Mouse (Mus musculus) midbrain, embryonic 14.5 days (tissue): Measurements from ENCODE around the gene Dusp6. TPM values are rescaled to one million over a fixed set of nuclear protein-coding genes. Genes with fewer than 3 reads are reported as not detected.
"Not testable (repeated sequence)": the region's sequence is repeated elsewhere in the genome, so short reads cannot be mapped to it uniquely, and the experiment has no call there.

ENCODE experiments used
- ATAC-seq: fragments of 200-750 bp; cut with Nextera tagmentation; 2 replicates; pipeline ENCODE4 v1.8.0; 2017; ENCODE audit warnings: moderate number of reproducible peaks, moderate library complexity; ENCODE audit not compliant: low FRiP score, low TSS enrichment
- DNase-seq: peaks from one replicate; pipeline ENCODE4 v3.0.0-alpha.2; 2015
- H3K27ac ChIP-seq: fragments of 300-500 bp; sonication (generic); replicated peaks from 2 replicates; pipeline ENCODE4 v1.5.1; 2014; ENCODE audit warnings: mild to moderate bottlenecking, low read depth, low read length, moderate library complexity
- H3K27me3 ChIP-seq: fragments of 300-500 bp; sonication (generic); 2 replicates; pipeline ENCODE4 v1.6.1; 2014; ENCODE audit warnings: low read length, control low read depth, mixed read lengths; ENCODE audit not compliant: control insufficient read depth, insufficient read depth
- H3K36me3 ChIP-seq: fragments of 300-500 bp; sonication (generic); 2 replicates; pipeline ENCODE4 v1.6.1; 2014; ENCODE audit warnings: low read length, control low read depth; ENCODE audit not compliant: control insufficient read depth, insufficient read depth
- H3K4me1 ChIP-seq: fragments of 300-500 bp; sonication (generic); 2 replicates; pipeline ENCODE4 v1.6.1; 2014; ENCODE audit warnings: mild to moderate bottlenecking, antibody characterized with exemption, low read length, control low read depth; ENCODE audit not compliant: control insufficient read depth, insufficient read depth
- H3K4me2 ChIP-seq: fragments of 300-500 bp; sonication (generic); 2 replicates; pipeline ENCODE4 v1.6.1; 2014; ENCODE audit warnings: mild to moderate bottlenecking, low read length, moderate library complexity
- H3K4me3 ChIP-seq: fragments of 300-500 bp; sonication (generic); replicated peaks from 2 replicates; pipeline ENCODE4 v1.5.1; 2014; ENCODE audit warnings: low read depth, low read length
- H3K9ac ChIP-seq: fragments of 300-500 bp; sonication (generic); replicated peaks from 2 replicates; pipeline ENCODE4 v1.6.1; 2014; ENCODE audit warnings: mild to moderate bottlenecking, low read length, moderate library complexity
- H3K9me3 ChIP-seq: fragments of 300-500 bp; sonication (generic); 2 replicates; pipeline ENCODE4 v1.6.1; 2016; ENCODE audit warnings: low read length, control low read depth, mixed read lengths; ENCODE audit not compliant: control insufficient read depth
- WGBS: fragments of 180-500 bp; shearing (Covaris S2); extraction: QIAGEN DNeasy Blood & Tissue Kit; methylation state at CpG from one replicate; pipeline ENCODE4 v1.1.7; 2014; 5-methylcytosine and 5-hydroxymethylcytosine counted together
- polyA plus RNA-seq: library from polyadenylated mRNA; unstranded; fragments of >200 nt; fragmentation: Nextera tagmentation; extraction: Ambion mirVana; gene quantifications from 2 replicates; pipeline ENCODE4 v1.2.1, GENCODE M21; 2014

Dusp6 gene
- polyA plus RNA-seq, result 20.7 and 25.4 TPM in 2 replicates

DNA sequence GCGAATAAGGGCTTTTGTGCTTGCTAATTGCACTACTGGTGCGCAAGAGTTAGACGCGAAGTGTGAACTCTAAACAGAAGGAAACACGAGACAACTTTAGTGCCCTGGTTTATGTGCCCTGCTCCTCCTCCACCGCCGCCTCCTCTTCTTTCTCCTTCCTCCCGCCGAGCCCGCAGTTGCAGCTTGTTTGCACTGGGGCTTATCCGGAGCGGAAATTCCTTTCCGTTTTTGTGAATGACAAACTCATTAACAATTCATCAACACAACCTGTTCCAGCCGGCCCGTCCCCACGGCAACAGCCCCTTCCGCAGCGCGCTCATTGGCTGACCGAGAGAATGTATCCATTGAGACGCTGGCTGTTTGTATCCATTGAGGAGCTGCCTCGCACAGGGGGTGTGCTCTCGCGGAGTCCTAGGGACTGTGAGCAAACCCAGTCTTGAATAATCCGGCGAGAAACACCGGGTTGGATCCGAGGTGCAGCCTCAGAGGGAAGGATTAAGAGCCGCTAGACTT lies at the start of gene Dusp6:
Gene Dusp6, plus strand, starts transcription at position 365 of the 513 bp plus-strand sequence.
- under 1% methylated on average over 29 of the region's 29 CpGs for WGBS
- H3K9me3 ChIP-seq, result no peaks in the 10 kb centered on the region

DNA sequence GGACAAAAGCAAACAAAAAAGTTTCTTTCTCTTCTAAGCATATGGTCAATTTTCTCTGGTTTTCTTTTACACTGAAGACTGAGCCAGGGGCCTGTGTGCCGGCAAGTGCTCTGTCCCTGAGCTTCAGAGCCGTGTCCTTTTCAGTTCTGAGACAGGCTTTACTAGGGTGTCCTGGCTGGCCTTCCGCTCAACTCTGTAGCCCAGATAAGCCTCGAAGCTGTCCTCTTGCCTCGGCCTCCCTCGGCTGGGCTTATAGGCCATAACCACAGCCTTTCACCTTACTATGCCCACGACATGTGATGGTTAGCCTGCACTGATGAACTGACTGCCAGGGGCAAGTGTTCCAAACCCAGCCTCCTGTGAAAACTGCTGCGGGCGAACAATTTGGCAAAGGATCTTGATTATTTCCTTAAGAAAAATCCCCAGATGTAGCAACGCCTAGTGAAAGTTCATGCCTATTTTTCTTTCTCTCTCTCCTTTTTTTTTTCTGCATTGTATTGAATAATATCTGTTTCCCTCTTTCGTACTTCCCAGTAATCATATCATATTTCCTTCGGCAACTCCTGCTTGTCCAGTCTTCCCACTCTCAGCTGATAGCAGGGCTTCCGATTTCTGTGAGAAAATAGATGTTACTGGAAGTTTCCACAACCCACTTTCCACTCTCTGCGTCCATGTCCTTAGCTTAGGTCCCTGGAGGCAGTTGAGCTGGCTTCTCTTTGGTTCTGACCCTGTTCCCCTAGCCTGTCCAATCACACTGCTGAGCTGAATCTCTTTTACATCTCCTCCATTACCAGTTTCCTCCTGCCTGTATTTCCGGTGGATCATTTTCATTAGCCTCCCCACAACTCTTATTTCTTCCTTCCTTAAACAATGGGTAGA lies 48.4 kb upstream of the Dusp6 start:
- Histone ChIP-seq H3K27me3 (no peaks in the 10 kb centered on the region), H3K9ac (no peak overlapping the region), H3K9me3 (no peaks in the 10 kb centered on the region), H3K4me3 (no peak overlapping the region), H3K27ac (no peak overlapping the region), H3K4me2 (no peak overlapping the region), H3K36me3 (no peaks in the 10 kb centered on the region), H3K4me1 (no peaks in the 10 kb centered on the region)
- WGBS, result 89% methylated on average over 15 of the region's 15 CpGs
- no peak for DNase-seq
- no peak for ATAC-seq

More for the DNA sequence above, at the start of gene Dusp6:
- Histone ChIP-seq H3K9ac (peak within 1 kb of the TSS; percentile 81), H3K27me3 (peaks cover 18% of the 10 kb centered on the region; the same call in 1 of the 2 replicates), H3K4me3 (peak within 1 kb of the TSS; percentile 60), H3K4me2 (peak within 1 kb of the TSS; percentile 93), H3K4me1 (peaks cover 28% of the 10 kb centered on the region), H3K36me3 (no peaks in the 10 kb centered on the region), H3K27ac (peak within 1 kb of the TSS; percentile 88)
- DNase-seq (peak; percentile 97), ATAC-seq (peak; percentile 97)

DNA sequence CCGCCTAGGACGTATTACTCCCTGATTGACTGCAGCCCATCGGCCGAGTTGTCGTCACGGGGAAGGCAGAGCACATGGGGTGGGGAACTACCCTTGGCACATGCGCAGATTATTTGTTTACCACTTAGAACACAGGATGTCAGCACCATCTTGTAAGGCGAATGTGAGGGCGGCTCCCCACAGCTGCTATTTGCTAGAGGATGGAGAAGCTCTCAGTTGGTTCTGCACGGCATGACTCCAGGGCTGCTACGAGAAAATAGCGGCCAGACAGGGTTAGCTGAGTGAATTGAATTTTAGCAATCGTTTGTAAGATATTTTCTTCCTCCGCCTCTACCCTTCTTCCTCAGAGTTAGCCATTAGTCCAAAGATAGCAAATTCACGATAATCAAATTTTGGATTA lies 46.5 kb upstream of the Dusp6 start:
- H3K4me1 ChIP-seq, ATAC-seq, H3K9me3 ChIP-seq, H3K4me2 ChIP-seq, H3K4me3 ChIP-seq, H3K27ac ChIP-seq, H3K36me3 ChIP-seq, H3K9ac ChIP-seq, H3K27me3 ChIP-seq, DNase-seq: not testable (repeated sequence)
- 92% methylated on average over 15 of the region's 15 CpGs for WGBS

DNA sequence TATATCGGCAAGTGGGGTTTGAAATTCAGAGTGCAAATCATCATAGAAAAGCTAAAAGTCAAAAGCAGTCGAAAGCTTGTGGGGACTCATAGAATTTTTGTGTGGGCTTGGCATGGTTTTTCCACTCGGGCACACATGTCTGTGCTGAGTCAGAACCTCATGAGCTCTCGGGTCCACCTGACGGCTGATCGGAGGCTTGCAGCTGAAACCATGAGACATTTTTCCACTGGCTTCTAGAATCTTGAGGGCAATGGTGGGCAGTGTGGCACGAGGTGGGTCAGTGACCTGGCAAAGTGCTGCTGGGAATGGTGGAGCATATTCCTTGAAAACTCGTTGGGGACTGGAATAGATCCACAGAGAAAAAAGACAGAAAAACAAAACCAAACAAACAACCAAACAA lies 41.5 kb upstream of the Dusp6 start:
- 94% methylated on average over 8 of the region's 8 CpGs for WGBS
- H3K27ac ChIP-seq, result no peak overlapping the region
- no peak overlapping the region for H3K4me3 ChIP-seq
- H3K9ac ChIP-seq, result no peak overlapping the region
- no peaks in the 10 kb centered on the region for H3K27me3 ChIP-seq
- H3K9me3 ChIP-seq, result no peaks in the 10 kb centered on the region
- ATAC-seq (no peak), DNase-seq (no peak)
- no peaks in the 10 kb centered on the region for H3K4me1 ChIP-seq
- no peak overlapping the region for H3K4me2 ChIP-seq
- no peaks in the 10 kb centered on the region for H3K36me3 ChIP-seq

DNA sequence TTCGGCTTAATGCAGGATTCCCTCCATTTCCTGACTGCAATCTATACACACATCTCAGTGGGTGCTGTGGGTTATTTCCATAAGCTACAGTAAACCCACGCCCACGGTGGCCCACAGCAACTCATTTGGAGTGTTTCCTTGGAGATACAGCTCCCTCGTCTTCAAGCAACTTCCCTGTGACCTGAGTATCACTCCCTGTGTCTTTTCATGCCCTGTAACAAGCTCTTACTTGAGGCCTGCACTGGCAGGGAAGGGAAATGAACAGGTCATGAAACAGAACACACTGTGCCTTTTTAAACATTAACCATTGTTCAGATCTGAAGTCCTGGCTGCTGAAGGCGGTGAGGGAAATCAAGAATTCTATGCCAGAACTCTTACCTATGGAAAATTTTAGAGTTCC lies 40.3 kb upstream of the Dusp6 start:
- WGBS, result 83% methylated on average over 5 of the region's 5 CpGs

DNA sequence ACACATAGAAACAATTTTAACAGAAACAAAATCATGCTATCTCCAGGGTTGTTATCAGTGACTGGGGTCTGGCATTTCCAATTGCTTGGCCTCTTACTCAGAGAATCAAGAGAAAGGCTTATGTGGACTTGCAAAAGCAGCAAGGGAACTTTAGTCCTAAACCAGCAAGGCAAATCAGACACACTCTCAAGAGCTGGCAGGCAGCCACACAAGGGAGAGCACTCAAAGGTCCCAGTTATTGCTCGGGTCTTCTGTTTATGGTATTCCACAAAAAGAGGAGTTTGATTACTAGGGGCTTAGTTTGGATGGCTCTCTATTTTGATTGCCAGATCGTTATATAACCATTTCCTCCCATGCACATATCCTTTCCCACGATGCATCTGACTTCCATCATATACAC lies 38.8 kb upstream of the Dusp6 start:
- H3K27me3 ChIP-seq, result no peaks in the 10 kb centered on the region
- H3K4me2 ChIP-seq, result no peak overlapping the region
- H3K27ac ChIP-seq, result no peak overlapping the region
- no peaks in the 10 kb centered on the region for H3K9me3 ChIP-seq
- H3K4me1 ChIP-seq, result peaks cover 7% of the 10 kb centered on the region; the same call in 1 of the 2 replicates
- DNase-seq, result no peak
- no peak overlapping the region for H3K4me3 ChIP-seq
- ATAC-seq, result no peak
- 86% methylated on average over 3 of the region's 3 CpGs for WGBS
- no peaks in the 10 kb centered on the region for H3K36me3 ChIP-seq
- no peak overlapping the region for H3K9ac ChIP-seq

More for the DNA sequence above, 40.3 kb upstream of the Dusp6 start:
- H3K9ac ChIP-seq, result no peak overlapping the region
- no peak overlapping the region for H3K4me3 ChIP-seq
- no peak overlapping the region for H3K4me2 ChIP-seq
- H3K27ac ChIP-seq, result no peak overlapping the region
- H3K36me3 ChIP-seq, result no peaks in the 10 kb centered on the region
- DNase-seq, result no peak
- no peaks in the 10 kb centered on the region for H3K9me3 ChIP-seq
- ATAC-seq, result no peak
- no peaks in the 10 kb centered on the region for H3K27me3 ChIP-seq
- no peaks in the 10 kb centered on the region for H3K4me1 ChIP-seq

DNA sequence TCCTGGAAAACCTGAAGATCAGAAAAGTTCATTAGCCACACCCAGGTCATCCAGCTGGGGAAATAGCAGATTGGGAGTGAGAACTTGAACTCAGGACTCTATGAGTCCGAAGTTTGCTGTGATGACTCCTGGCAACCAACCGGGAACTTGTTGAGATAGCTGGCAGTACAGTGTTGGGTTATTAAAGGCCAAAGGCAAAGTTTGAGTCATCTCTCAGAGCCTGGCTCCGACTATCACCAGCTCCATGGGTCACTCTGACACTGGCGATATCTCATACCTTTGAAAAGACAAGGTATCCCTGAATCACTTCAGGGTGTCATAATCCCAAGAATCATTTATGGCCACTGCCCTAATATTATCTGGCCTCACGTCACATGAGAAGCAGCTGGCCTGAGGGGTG lies 36.2 kb upstream of the Dusp6 start:
- no peak for DNase-seq
- no peaks in the 10 kb centered on the region for H3K36me3 ChIP-seq
- no peak overlapping the region for H3K4me3 ChIP-seq
- H3K4me1 ChIP-seq, result peaks cover 7% of the 10 kb centered on the region; the same call in 1 of the 2 replicates
- H3K4me2 ChIP-seq, result no peak overlapping the region
- no peak overlapping the region for H3K27ac ChIP-seq
- H3K27me3 ChIP-seq, result no peaks in the 10 kb centered on the region
- ATAC-seq, result no peak
- H3K9ac ChIP-seq, result no peak overlapping the region
- no peaks in the 10 kb centered on the region for H3K9me3 ChIP-seq
- whole genome bisulfite sequencing, result 95% methylated on average over 5 of the region's 5 CpGs

DNA sequence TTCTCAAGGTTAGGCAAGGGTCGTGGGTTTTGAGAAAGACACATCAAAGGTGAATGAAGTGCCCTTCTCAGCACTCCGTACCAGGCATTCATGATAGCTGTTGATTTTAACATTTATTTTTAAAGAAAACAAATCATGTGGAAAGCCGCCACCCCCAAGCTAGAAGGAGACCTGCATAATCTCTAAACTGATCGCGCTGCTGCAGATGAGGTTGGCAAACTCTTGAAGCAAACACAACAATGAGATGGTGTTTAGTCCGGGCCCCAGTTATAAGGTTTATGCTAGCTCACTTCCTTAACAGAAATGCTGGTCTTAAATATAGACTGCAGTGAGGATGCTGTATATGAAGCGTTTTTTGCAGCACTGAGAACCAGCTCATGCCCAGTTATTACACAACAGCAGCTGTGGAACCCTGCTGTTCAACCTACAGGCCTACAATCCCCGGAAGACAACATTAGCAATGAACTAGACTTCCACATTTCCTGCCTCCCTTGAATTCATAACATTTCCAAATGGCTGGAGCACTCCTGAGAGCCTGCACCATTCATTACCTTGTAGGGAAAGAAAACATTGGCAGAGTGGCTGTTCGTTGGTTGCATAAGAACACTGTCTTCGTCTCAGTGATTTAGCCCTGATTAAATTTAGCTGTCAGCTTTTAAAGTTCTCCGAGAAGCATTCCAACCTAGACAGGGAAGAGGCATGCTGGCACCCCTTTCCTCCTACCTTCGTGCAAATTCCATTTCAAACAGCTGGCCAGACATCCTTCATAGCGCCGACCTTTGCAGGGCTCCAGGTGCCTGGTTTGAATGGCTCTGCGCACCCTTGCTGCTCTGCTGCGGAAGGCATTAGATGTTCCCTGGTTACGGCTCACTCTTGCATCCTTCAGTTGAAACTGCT lies 34.8 kb upstream of the Dusp6 start:
- 34% methylated on average over 17 of the region's 17 CpGs for WGBS
- Histone ChIP-seq H3K27ac (no peak overlapping the region), H3K4me1 (peaks cover 7% of the 10 kb centered on the region; the same call in 1 of the 2 replicates), H3K36me3 (no peaks in the 10 kb centered on the region), H3K4me2 (peak overlapping the region; percentile 35), H3K27me3 (no peaks in the 10 kb centered on the region), H3K9me3 (no peaks in the 10 kb centered on the region), H3K9ac (no peak overlapping the region), H3K4me3 (no peak overlapping the region)
- no peak for ATAC-seq
- DNase-seq, result peak; percentile 38
